Mouse (Mus musculus): ENCODE results near the gene Cd6. TPM values are rescaled to one million over a fixed set of nuclear protein-coding genes. Genes with fewer than 3 reads are reported as not detected.

Gene Cd6
- total RNA-seq, 2 experiments from 2014 or later: not detected

- no peak for ATAC-seq (replicated peaks; ENCODE audit: low FRiP score, poor library complexity, severe bottlenecking)
Measured at GRCm38 (mm10) chr19:10747182-10747581, 82.7 kb downstream of the Cd6 start.

GRCm38 (mm10) chr19:10742565-10742964, 87.3 kb downstream of the Cd6 start:
- ATAC-seq (replicated peaks; ENCODE audit: low FRiP score, poor library complexity, severe bottlenecking): no peak

GRCm38 (mm10) chr19:10742145-10742544, 87.7 kb downstream of the Cd6 start:
- no peak for ATAC-seq (replicated peaks; ENCODE audit: low FRiP score, poor library complexity, severe bottlenecking)

GRCm38 (mm10) chr19:10740641-10741440, 89.0 kb downstream of the Cd6 start:
- ATAC-seq (replicated peaks; ENCODE audit: low FRiP score, poor library complexity, severe bottlenecking): no peak

- no peak for ATAC-seq (replicated peaks; ENCODE audit: low FRiP score, poor library complexity, severe bottlenecking)
Measured at GRCm38 (mm10) chr19:10739916-10740315, 89.9 kb downstream of the Cd6 start.

Other genes with a start within 250 kb of the Cd6 start
- gene Ddb1, start 224.7 kb downstream of the Cd6 start, total RNA-seq (2015; ENCODE audit: low replicate concordance): 49.6 and 78.4 TPM in 2 replicates
- 197 and 283 TPM in 2 replicates for gene Ddb1, start 224.7 kb downstream of the Cd6 start, total RNA-seq (2017; ENCODE audit: low replicate concordance)
- gene Tkfc, start 224.4 kb downstream of the Cd6 start, total RNA-seq (2015; ENCODE audit: low replicate concordance): 1.5 and 2.1 TPM in 2 replicates
- gene Tkfc, start 224.4 kb downstream of the Cd6 start, total RNA-seq (2017; ENCODE audit: low replicate concordance): 1.1 TPM in 2 replicates
- not detected in 2 replicates for gene Vwce, start 195.8 kb downstream of the Cd6 start, total RNA-seq (2015; ENCODE audit: low replicate concordance)
- gene Vwce, start 195.8 kb downstream of the Cd6 start, total RNA-seq (2017; ENCODE audit: low replicate concordance): not detected in 2 replicates
- not detected in 2 replicates for gene Pga5, start 152.0 kb downstream of the Cd6 start, total RNA-seq (2015; ENCODE audit: low replicate concordance)
- gene Pga5, start 152.0 kb downstream of the Cd6 start, total RNA-seq (2017; ENCODE audit: low replicate concordance): not detected in 2 replicates
- gene Vps37c, start 141.3 kb downstream of the Cd6 start, total RNA-seq (2015; ENCODE audit: low replicate concordance): 7.9 and 8.6 TPM in 2 replicates
- 2.9 and 4.7 TPM in 2 replicates for gene Vps37c, start 141.3 kb downstream of the Cd6 start, total RNA-seq (2017; ENCODE audit: low replicate concordance)
- gene Cd5, start 91.1 kb downstream of the Cd6 start, total RNA-seq (2015; ENCODE audit: low replicate concordance): not detected in 2 replicates
- gene Cd5, start 91.1 kb downstream of the Cd6 start, total RNA-seq (2017; ENCODE audit: low replicate concordance): 0.17 TPM in 1 of 2 replicates, not detected in the other
- 2.1 and 3.8 TPM in 2 replicates for gene Slc15a3, start 9.7 kb upstream of the Cd6 start, total RNA-seq (2015; ENCODE audit: low replicate concordance)
- 1.3 and 3.2 TPM in 2 replicates for gene Slc15a3, start 9.7 kb upstream of the Cd6 start, total RNA-seq (2017; ENCODE audit: low replicate concordance)
- not detected in 2 replicates for gene Tmem132a, start 39.9 kb upstream of the Cd6 start, total RNA-seq (2015; ENCODE audit: low replicate concordance)
- gene Tmem132a, start 39.9 kb upstream of the Cd6 start, total RNA-seq (2017; ENCODE audit: low replicate concordance): not detected in 2 replicates
- 6.3 and 10.4 TPM in 2 replicates for gene Tmem109, start 51.9 kb upstream of the Cd6 start, total RNA-seq (2015; ENCODE audit: low replicate concordance)
- gene Tmem109, start 51.9 kb upstream of the Cd6 start, total RNA-seq (2017; ENCODE audit: low replicate concordance): 2.4 and 6.6 TPM in 2 replicates
- gene Prpf19, start 65.2 kb upstream of the Cd6 start, total RNA-seq (2015; ENCODE audit: low replicate concordance): 10.0 and 14.4 TPM in 2 replicates
- 26.3 and 59.3 TPM in 2 replicates for gene Prpf19, start 65.2 kb upstream of the Cd6 start, total RNA-seq (2017; ENCODE audit: low replicate concordance)
- gene Zp1, start 90.6 kb upstream of the Cd6 start, total RNA-seq (2015; ENCODE audit: low replicate concordance): not detected in 2 replicates
- gene Zp1, start 90.6 kb upstream of the Cd6 start, total RNA-seq (2017; ENCODE audit: low replicate concordance): not detected in 2 replicates
- not detected in 2 replicates for gene Ptgdr2, start 107.1 kb upstream of the Cd6 start, total RNA-seq (2015; ENCODE audit: low replicate concordance)
- not detected in 2 replicates for gene Ptgdr2, start 107.1 kb upstream of the Cd6 start, total RNA-seq (2017; ENCODE audit: low replicate concordance)
- 3.1 and 9.6 TPM in 2 replicates for gene Ccdc86, start 119.2 kb upstream of the Cd6 start, total RNA-seq (2015; ENCODE audit: low replicate concordance)
- 0.28 and 1.5 TPM in 2 replicates for gene Ccdc86, start 119.2 kb upstream of the Cd6 start, total RNA-seq (2017; ENCODE audit: low replicate concordance)
- not detected in 2 replicates for gene Ms4a10, start 144.6 kb upstream of the Cd6 start, total RNA-seq (2015; ENCODE audit: low replicate concordance)
- gene Ms4a10, start 144.6 kb upstream of the Cd6 start, total RNA-seq (2017; ENCODE audit: low replicate concordance): not detected in 2 replicates
- not detected in 2 replicates for gene Ms4a15, start 163.2 kb upstream of the Cd6 start, total RNA-seq (2015; ENCODE audit: low replicate concordance)
- 1.5 TPM in 1 of 2 replicates, not detected in the other for gene Ms4a15, start 163.2 kb upstream of the Cd6 start, total RNA-seq (2017; ENCODE audit: low replicate concordance)
- gene Ms4a18, start 188.0 kb upstream of the Cd6 start, total RNA-seq (2015; ENCODE audit: low replicate concordance): not detected in 2 replicates
- gene Ms4a18, start 188.0 kb upstream of the Cd6 start, total RNA-seq (2017; ENCODE audit: low replicate concordance): not detected in 2 replicates

Data from erythroblast, adult 5-6 weeks (primary cell).